In genomic region chr19:10331706-10332105, GRCm38 (mm10) we compare ENCODE assay signal across 18 mouse cellular contexts.
"Had no signal": no experiment of that assay in that cellular context is flagged by ENCODE, and none has a peak within 500 bp of the region (broad histone marks: within the 10 kb centered on the region; RNA-seq: fewer than 3 reads in every experiment).

No protein-coding gene starts in this region.

- ATAC-seq: intestine, embryonic 16.5 days; liver, postnatal 0 days; lung, postnatal 0 days had no signal

- H3K27me3 ChIP-seq: stomach, embryonic 15.5 days had no signal

- H3K36me3 ChIP-seq: limb, embryonic 12.5 days; limb, embryonic 15.5 days; neural tube, embryonic 12.5 days; neural tube, embryonic 15.5 days; stomach, embryonic 15.5 days had no signal

- DNase-seq: kidney, adult 18-20 months; kidney, postnatal 25 days; layer of hippocampus, postnatal 36 days; left cerebral cortex, postnatal 4 days; liver, postnatal 0 days; lung, embryonic 14.5 days; midbrain, embryonic 14.5 days; right cerebral cortex, postnatal 25 days; thymus, postnatal 36 days had no signal

- H3K4me3 ChIP-seq: left cerebral cortex, adult 2 months; limb, embryonic 12.5 days; limb, embryonic 15.5 days; megakaryocyte, embryonic 14.5 days; neural tube, embryonic 12.5 days; neural tube, embryonic 15.5 days; stomach, embryonic 15.5 days had no signal
